Mouse (Mus musculus) liver, embryonic 14.5 days (tissue): Measurements from ENCODE around the gene Lysmd1. TPM values are rescaled to one million over a fixed set of nuclear protein-coding genes. Genes with fewer than 3 reads are reported as not detected.
A peak's percentile ranks its signal among the peaks of the same experiment; 100 is the strongest.

Experiments
- ATAC-seq: fragments of 200-750 bp; cut with Nextera tagmentation; 2 replicates; pipeline ENCODE4 v1.8.0; 2017; ENCODE audit warnings: moderate number of reproducible peaks, mild to moderate bottlenecking, moderate library complexity; ENCODE audit not compliant: insufficient read depth
- DNase-seq, 3 experiments: peaks; one replicate each; pipeline ENCODE4 v3.0.0-alpha.2; 2012 to 2013; ENCODE audit warnings: low read depth in 3 of 3, low spot score in 3 of 3
- H3K27ac ChIP-seq: fragments of 300-500 bp; sonication (generic); 2 replicates; pipeline ENCODE4 v1.5.1; 2014; ENCODE audit warnings: moderate library complexity, mild to moderate bottlenecking, control low read depth, inconsistent platforms
- H3K27me3 ChIP-seq: fragments of 300-500 bp; sonication (generic); 2 replicates; pipeline ENCODE4 v1.6.1; 2014; ENCODE audit warnings: mild to moderate bottlenecking, low read length, moderate library complexity; ENCODE audit not compliant: control insufficient read depth, insufficient read depth
- H3K36me3 ChIP-seq: fragments of 300-500 bp; sonication (generic); replicated peaks from 2 replicates; pipeline ENCODE4 v1.6.1; 2014; ENCODE audit warnings: low read depth; ENCODE audit not compliant: control insufficient read depth, insufficient read depth
- H3K4me1 ChIP-seq, 2 experiments: fragments of 200-500 bp in 1 of 2; fragments of 300-500 bp in 1 of 2; sonication (generic) in 1 of 2; replicated peaks; 2 replicates each; pipeline ENCODE4 v1.6.1; 2012 to 2014; ENCODE audit warnings: antibody characterized with exemption in 1 of 2, inconsistent platforms in 1 of 2, low read length in 1 of 2; ENCODE audit not compliant: control insufficient read depth in 2 of 2, insufficient read depth in 2 of 2
- H3K4me2 ChIP-seq: fragments of 300-500 bp; sonication (generic); 2 replicates; pipeline ENCODE4 v1.6.1; 2014; ENCODE audit warnings: low read depth, mild to moderate bottlenecking, control low read depth, moderate library complexity
- H3K4me3 ChIP-seq, 2 experiments: fragments of 200-500 bp in 1 of 2; fragments of 300-500 bp in 1 of 2; sonication (generic) in 1 of 2; 2 replicates each; pipeline ENCODE4 v1.5.1; 2012 to 2014; ENCODE audit warnings: low read depth in 2 of 2, low read length in 2 of 2, mild to moderate bottlenecking in 2 of 2, control low read depth in 1 of 2, inconsistent platforms in 1 of 2, moderate library complexity in 1 of 2; ENCODE audit not compliant: insufficient read depth in 1 of 2
- H3K9ac ChIP-seq: fragments of 300-500 bp; sonication (generic); replicated peaks from 2 replicates; pipeline ENCODE4 v1.6.1; 2014; ENCODE audit warnings: mild to moderate bottlenecking, control low read depth, moderate library complexity
- H3K9me3 ChIP-seq: fragments of 300-500 bp; sonication (generic); 2 replicates; pipeline ENCODE4 v1.6.1; 2016; ENCODE audit warnings: low read length, mixed read lengths; ENCODE audit not compliant: control insufficient read depth
- CTCF ChIP-seq: IDR thresholded peaks from 2 replicates; pipeline ENCODE4 v1.5.1; 2016; ENCODE audit warnings: antibody characterized with exemption, low read depth, control low read depth
- EP300 ChIP-seq: IDR thresholded peaks from 2 replicates; pipeline ENCODE4 v1.6.1; 2016; ENCODE audit warnings: antibody characterized with exemption, low read depth
- WGBS: fragments of 180-500 bp; shearing (Covaris S2); extraction: QIAGEN DNeasy Blood & Tissue Kit; methylation state at CpG from one replicate; pipeline ENCODE4 v1.1.7; 2014; ENCODE audit not compliant: insufficient replicate concordance; 5-methylcytosine and 5-hydroxymethylcytosine counted together
- polyA plus RNA-seq, 2 experiments: library from polyadenylated mRNA; depleted of rRNA in 1 of 2; stranded (reverse) in 1 of 2; unstranded in 1 of 2; fragments of >200 nt; fragmentation: Nextera tagmentation in 1 of 2; extraction: Ambion mirVana in 1 of 2; gene quantifications; 2 replicates each; pipeline versions ENCODE4 v1.2.1 to v1.2.3; 2012 to 2014

Lysmd1 gene
- polyA plus RNA-seq, 2 experiments, result 3.9 to 5.2 TPM

GRCm38 (mm10) chr3:95162345-95162628 is 28.4 kb downstream of the Lysmd1 start:
- Histone ChIP-seq H3K9ac (no peak overlapping the region), H3K27me3 (peaks cover 33% of the 10 kb centered on the region), H3K4me1 (peaks cover 2 to 4% of the 10 kb centered on the region in 2 experiments; a peak in 2 of 4 replicates), H3K27ac (no peak overlapping the region), H3K4me3 (no peak overlapping the region), H3K9me3 (no peaks in the 10 kb centered on the region), H3K4me2 (no peak overlapping the region), H3K36me3 (no peaks in the 10 kb centered on the region)
- TF ChIP-seq EP300 (no peak), CTCF (no peak)
- 66% methylated on average over 2 of the region's 2 CpGs for WGBS
- DNase-seq, result no peak
- no peak for ATAC-seq

GRCm38 (mm10) chr3:95163419-95164255 is 29.7 kb downstream of the Lysmd1 start:
- no peak for ATAC-seq
- 55% methylated on average over 11 of the region's 11 CpGs for WGBS
- DNase-seq, result no peak
- Histone ChIP-seq H3K4me2 (no peak overlapping the region), H3K9ac (no peak overlapping the region), H3K4me1 (peaks cover 2 to 4% of the 10 kb centered on the region in 2 experiments; a peak in 2 of 4 replicates), H3K27me3 (peaks cover 33% of the 10 kb centered on the region), H3K27ac (no peak overlapping the region), H3K9me3 (no peaks in the 10 kb centered on the region), H3K4me3 (no peak overlapping the region), H3K36me3 (no peaks in the 10 kb centered on the region)
- TF ChIP-seq EP300, result no peak
- TF ChIP-seq CTCF, result no peak

GRCm38 (mm10) chr3:95164256-95164550 is 30.3 kb downstream of the Lysmd1 start:
- no peak for ATAC-seq
- WGBS, result 80% methylated on average over 4 of the region's 5 CpGs
- H3K27me3 ChIP-seq, result peaks cover 33% of the 10 kb centered on the region

GRCm38 (mm10) chr3:95164840-95165239 is 31.0 kb downstream of the Lysmd1 start:
- H3K36me3 ChIP-seq, result no peaks in the 10 kb centered on the region
- WGBS, result 17% methylated on average over 5 of the region's 5 CpGs
- H3K9me3 ChIP-seq, result no peaks in the 10 kb centered on the region
- peaks cover 34% of the 10 kb centered on the region for H3K27me3 ChIP-seq
- TF ChIP-seq EP300, result 0 out of 2 replicates have a peak, but pooled peaks have one; percentile 7
- no peak for TF ChIP-seq CTCF
- H3K9ac ChIP-seq, result no peak overlapping the region
- H3K4me2 ChIP-seq, result no peak overlapping the region
- no peak overlapping the region for H3K4me3 ChIP-seq
- H3K27ac ChIP-seq, result no peak overlapping the region
- no peak for DNase-seq
- no peak for ATAC-seq
- H3K4me1 ChIP-seq, result peaks cover 0 to 2% of the 10 kb centered on the region in 2 experiments; a peak in 1 of 4 replicates

More at GRCm38 (mm10) chr3:95164256-95164550, 30.3 kb downstream of the Lysmd1 start:
- H3K9ac ChIP-seq, result no peak overlapping the region
- peaks cover 2 to 4% of the 10 kb centered on the region in 2 experiments; a peak in 2 of 4 replicates for H3K4me1 ChIP-seq
- no peak overlapping the region for H3K27ac ChIP-seq
- H3K4me2 ChIP-seq, result no peak overlapping the region
- TF ChIP-seq EP300, result no peak
- no peak for TF ChIP-seq CTCF
- no peak for DNase-seq
- H3K9me3 ChIP-seq, result no peaks in the 10 kb centered on the region
- H3K4me3 ChIP-seq, result no peak overlapping the region
- no peaks in the 10 kb centered on the region for H3K36me3 ChIP-seq

- Histone ChIP-seq H3K9me3 (no peaks in the 10 kb centered on the region), H3K9ac (no peak overlapping the region), H3K4me2 (no peak overlapping the region), H3K27ac (no peak overlapping the region), H3K4me3 (no peak overlapping the region), H3K36me3 (no peaks in the 10 kb centered on the region), H3K27me3 (peaks cover 50% of the 10 kb centered on the region), H3K4me1 (no peaks in the 10 kb centered on the region)
- 69% methylated on average over 10 of the region's 10 CpGs for WGBS
- TF ChIP-seq EP300 (no peak), CTCF (no peak)
- ATAC-seq (no peak), DNase-seq (no peak)
These were observed 36.1 kb downstream of the Lysmd1 start for GRCm38 (mm10) chr3:95169996-95170395.
